Mouse (Mus musculus): ENCODE data around the gene Ccdc38. TPM values are rescaled to one million over a fixed set of nuclear protein-coding genes. Genes with fewer than 3 reads are reported as not detected.
A peak's percentile ranks its signal among the peaks of the same experiment; 100 is the strongest.

Gene Ccdc38
- 0.06 and 0.22 TPM in 2 replicates for polyA plus RNA-seq (2015; fragmentation: Nextera tagmentation; extraction: Ambion mirVana)

DNA sequence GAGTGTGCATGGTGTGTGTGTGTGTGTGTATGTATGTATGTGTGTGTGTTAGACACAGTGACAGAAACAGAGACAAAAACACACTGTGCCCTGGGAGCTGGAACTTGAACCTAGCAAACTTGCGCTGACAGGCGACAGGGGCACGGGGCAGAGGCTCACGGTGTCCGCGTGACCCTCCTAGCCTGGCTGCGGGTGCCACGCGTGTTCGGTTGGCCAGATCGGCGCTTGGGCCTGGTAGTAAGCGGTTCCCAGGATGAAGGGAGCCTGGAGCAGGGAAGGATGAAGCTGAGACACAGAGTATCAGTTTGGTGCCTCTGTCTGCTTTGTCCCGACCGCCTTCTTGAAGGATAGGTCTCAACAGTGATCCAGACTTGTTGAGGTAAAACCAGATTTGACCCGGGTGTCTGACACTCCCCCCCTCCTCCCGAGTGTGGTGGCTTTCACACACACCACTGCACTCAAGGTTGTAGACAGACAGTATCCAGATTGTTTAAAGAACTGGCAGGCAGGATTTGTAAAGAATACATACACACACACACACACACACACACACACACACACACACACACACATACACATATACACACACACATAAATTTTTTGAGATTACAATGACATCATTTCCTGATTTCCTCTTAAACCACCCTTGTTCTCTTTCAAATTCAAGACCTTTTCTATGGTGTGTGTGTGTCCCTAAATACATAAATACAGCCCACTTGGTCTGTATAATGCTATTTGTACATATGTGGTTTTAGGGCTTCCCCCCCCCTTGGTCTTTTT lies at the start of gene Ccdc38:
TSS of gene Ccdc38 (plus strand) at position 202 of the 780 bp plus-strand sequence.
- H3K4me3 ChIP-seq, result peak within 1 kb of the TSS; percentile 43
- H3K4me1 ChIP-seq, result peaks cover 11% of the 10 kb centered on the region
- peak within 1 kb of the TSS; percentile 33; the same call in 1 of the 2 replicates for H3K9ac ChIP-seq
- no peaks in the 10 kb centered on the region for H3K9me3 ChIP-seq
- 62% methylated on average over 17 of the region's 17 CpGs for WGBS
- no peaks in the 10 kb centered on the region for H3K36me3 ChIP-seq
- H3K27me3 ChIP-seq, result 0 out of 2 replicates have a peak, but pooled peaks cover 3% of the 10 kb centered on the region
- H3K4me2 ChIP-seq, result peak within 1 kb of the TSS; percentile 86
- no peak within 1 kb of the TSS for H3K27ac ChIP-seq
- ATAC-seq (ENCODE audit: insufficient number of reproducible peaks, low FRiP score, low TSS enrichment, low read depth), result no peak

DNA sequence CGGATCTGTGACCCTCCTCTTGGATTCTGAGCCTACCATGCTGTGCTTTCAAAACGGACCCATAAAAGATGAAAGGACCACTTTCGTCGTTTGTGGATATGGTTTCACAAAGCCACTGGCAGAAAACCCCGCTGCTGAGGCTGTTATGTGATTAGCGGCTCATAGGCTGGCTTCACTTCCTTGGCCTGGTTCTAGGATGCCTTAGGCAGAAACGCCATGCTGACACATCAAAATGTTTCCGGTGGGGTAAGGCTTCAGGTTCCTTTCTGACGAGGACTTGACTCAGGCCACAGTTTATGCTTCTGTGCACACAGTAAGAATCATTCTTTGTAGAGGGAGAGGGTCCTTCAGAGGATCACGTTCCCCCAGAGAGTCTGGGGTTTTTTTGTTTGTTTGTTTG lies 39.6 kb upstream of the Ccdc38 start:
- Histone ChIP-seq H3K36me3 (no peaks in the 10 kb centered on the region), H3K4me3 (no peak overlapping the region), H3K9me3 (no peaks in the 10 kb centered on the region), H3K4me2 (no peak overlapping the region), H3K9ac (no peak overlapping the region), H3K27me3 (no peaks in the 10 kb centered on the region), H3K4me1 (0 out of 2 replicates have a peak, but pooled peaks cover 3% of the 10 kb centered on the region), H3K27ac (no peak overlapping the region)
- ATAC-seq (ENCODE audit: insufficient number of reproducible peaks, low FRiP score, low TSS enrichment, low read depth), result no peak
- 20% methylated on average over 10 of the region's 10 CpGs for WGBS

DNA sequence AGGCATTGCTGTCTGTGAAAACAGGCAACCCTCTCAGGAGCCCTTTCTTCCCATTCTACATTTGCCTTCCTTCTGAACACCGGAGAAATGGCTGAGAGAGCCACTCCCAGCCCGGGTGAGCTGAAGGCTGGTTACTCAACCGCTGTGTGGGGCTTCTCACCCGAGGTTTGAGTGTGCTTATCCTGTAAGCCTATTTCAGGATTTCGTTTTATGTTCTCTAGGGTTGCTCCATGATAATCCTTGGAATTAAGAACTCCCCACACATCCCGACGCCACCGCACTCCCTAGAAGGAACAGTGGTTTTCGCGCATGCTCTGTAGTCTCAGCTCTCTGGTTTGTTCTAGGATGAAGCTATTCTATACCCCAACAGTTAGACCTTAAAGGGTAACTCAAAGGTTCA lies 39.1 kb upstream of the Ccdc38 start:
- H3K36me3 ChIP-seq, result no peaks in the 10 kb centered on the region
- WGBS, result 70% methylated on average over 10 of the region's 10 CpGs
- no peak for ATAC-seq (ENCODE audit: insufficient number of reproducible peaks, low FRiP score, low TSS enrichment, low read depth)
- no peak overlapping the region for H3K4me2 ChIP-seq
- H3K27ac ChIP-seq, result no peak overlapping the region
- H3K4me1 ChIP-seq, result 0 out of 2 replicates have a peak, but pooled peaks cover 3% of the 10 kb centered on the region
- no peak overlapping the region for H3K4me3 ChIP-seq
- no peaks in the 10 kb centered on the region for H3K27me3 ChIP-seq
- no peak overlapping the region for H3K9ac ChIP-seq
- H3K9me3 ChIP-seq, result no peaks in the 10 kb centered on the region

- Histone ChIP-seq H3K36me3 (no peaks in the 10 kb centered on the region), H3K4me3 (no peak overlapping the region), H3K27ac (no peak overlapping the region), H3K9ac (no peak overlapping the region), H3K4me1 (no peaks in the 10 kb centered on the region), H3K9me3 (no peaks in the 10 kb centered on the region), H3K27me3 (no peaks in the 10 kb centered on the region), H3K4me2 (no peak overlapping the region)
- 63% methylated on average over 7 of the region's 7 CpGs for WGBS
- no peak for ATAC-seq (ENCODE audit: insufficient number of reproducible peaks, low FRiP score, low TSS enrichment, low read depth)
Measured at GRCm38 (mm10) chr10:93508383-93508970, 32.0 kb upstream of the Ccdc38 start.

DNA sequence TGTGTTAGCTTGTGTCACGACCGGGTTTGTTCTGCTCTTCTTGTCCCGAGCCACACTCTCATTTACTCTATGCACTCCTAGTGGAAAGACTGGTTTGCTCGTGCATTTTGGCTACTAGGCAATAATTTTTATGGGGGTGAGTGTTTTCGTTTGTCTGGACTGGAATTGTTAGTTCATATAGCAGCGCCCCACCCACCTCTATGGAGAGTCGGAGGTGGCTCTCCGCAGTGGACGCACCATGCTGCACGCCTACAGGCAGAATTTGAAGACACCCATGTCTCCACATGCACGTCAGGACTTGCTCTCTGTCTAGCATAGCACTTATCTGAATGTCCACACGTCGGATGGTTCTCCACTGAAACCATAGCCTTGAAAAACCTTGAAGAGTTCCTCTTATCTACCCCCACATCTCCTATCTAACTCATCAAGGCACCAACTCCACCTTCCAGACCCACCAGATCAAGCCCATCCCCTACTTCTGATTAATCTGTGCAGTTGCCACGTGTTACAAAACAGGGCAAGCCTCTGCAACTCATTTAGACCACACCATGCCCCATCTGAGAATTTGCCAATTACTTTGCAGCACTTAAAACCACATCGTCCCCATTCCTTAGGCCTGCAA lies 30.8 kb upstream of the Ccdc38 start:
- Histone ChIP-seq H3K4me1 (no peaks in the 10 kb centered on the region), H3K4me3 (no peak overlapping the region), H3K9ac (no peak overlapping the region), H3K36me3 (no peaks in the 10 kb centered on the region), H3K27ac (no peak overlapping the region), H3K4me2 (no peak overlapping the region), H3K27me3 (no peaks in the 10 kb centered on the region), H3K9me3 (no peaks in the 10 kb centered on the region)
- 66% methylated on average over 15 of the region's 15 CpGs for WGBS
- ATAC-seq (ENCODE audit: insufficient number of reproducible peaks, low FRiP score, low TSS enrichment, low read depth), result no peak

DNA sequence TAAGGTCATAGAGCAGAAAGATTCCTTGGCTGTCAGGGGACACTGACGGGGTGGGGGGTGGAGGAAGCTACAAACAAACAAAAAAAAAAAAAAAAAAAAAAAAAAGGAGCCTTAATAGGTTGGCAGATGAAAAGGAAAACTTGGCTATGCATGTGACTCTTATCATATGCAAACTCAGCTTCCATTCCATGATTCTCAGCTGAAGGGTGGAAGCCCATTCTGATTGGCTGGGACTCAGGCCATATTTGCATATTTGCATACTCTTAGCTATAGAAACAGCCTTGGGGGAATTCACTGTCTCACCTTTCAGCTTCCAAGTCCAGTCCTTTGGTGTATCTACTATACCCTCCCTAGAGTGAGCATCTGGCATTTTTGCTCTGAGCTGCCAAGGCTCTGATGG lies 25.0 kb upstream of the Ccdc38 start:
- Histone ChIP-seq H3K9me3 (no peaks in the 10 kb centered on the region), H3K4me1 (no peaks in the 10 kb centered on the region), H3K36me3 (no peaks in the 10 kb centered on the region), H3K9ac (no peak overlapping the region), H3K27ac (no peak overlapping the region), H3K27me3 (no peaks in the 10 kb centered on the region), H3K4me2 (no peak overlapping the region), H3K4me3 (no peak overlapping the region)
- WGBS, result 52% methylated on average over 1 of the region's 1 CpGs
- no peak for ATAC-seq (ENCODE audit: insufficient number of reproducible peaks, low FRiP score, low TSS enrichment, low read depth)

- Histone ChIP-seq H3K4me1 (no peaks in the 10 kb centered on the region; the same call in 1 of the 2 replicates), H3K36me3 (no peaks in the 10 kb centered on the region), H3K4me2 (no peak overlapping the region), H3K4me3 (no peak overlapping the region), H3K9ac (no peak overlapping the region), H3K27me3 (no peaks in the 10 kb centered on the region), H3K27ac (no peak overlapping the region), H3K9me3 (no peaks in the 10 kb centered on the region)
- WGBS, result 64% methylated on average over 12 of the region's 12 CpGs
- no peak for ATAC-seq (ENCODE audit: insufficient number of reproducible peaks, low FRiP score, low TSS enrichment, low read depth)
Measured at GRCm38 (mm10) chr10:93515927-93516326, 24.5 kb upstream of the Ccdc38 start.

GRCm38 (mm10) chr10:93517754-93518153 lies 22.7 kb upstream of the Ccdc38 start:
- Histone ChIP-seq H3K9me3 (no peaks in the 10 kb centered on the region), H3K27me3 (no peaks in the 10 kb centered on the region), H3K36me3 (no peaks in the 10 kb centered on the region), H3K9ac (no peak overlapping the region), H3K4me2 (no peak overlapping the region), H3K27ac (no peak overlapping the region), H3K4me1 (no peaks in the 10 kb centered on the region; the same call in 1 of the 2 replicates), H3K4me3 (no peak overlapping the region)
- ATAC-seq (ENCODE audit: insufficient number of reproducible peaks, low FRiP score, low TSS enrichment, low read depth), result no peak
- WGBS, result 54% methylated on average over 4 of the region's 4 CpGs

GRCm38 (mm10) chr10:93518186-93518585 lies 22.2 kb upstream of the Ccdc38 start:
- no peak overlapping the region for H3K4me2 ChIP-seq
- no peaks in the 10 kb centered on the region for H3K36me3 ChIP-seq
- no peak for ATAC-seq (ENCODE audit: insufficient number of reproducible peaks, low FRiP score, low TSS enrichment, low read depth)
- H3K27ac ChIP-seq, result no peak overlapping the region
- no peaks in the 10 kb centered on the region for H3K27me3 ChIP-seq
- H3K9me3 ChIP-seq, result no peaks in the 10 kb centered on the region
- H3K4me3 ChIP-seq, result no peak overlapping the region
- no peak overlapping the region for H3K9ac ChIP-seq
- no peaks in the 10 kb centered on the region; the same call in 1 of the 2 replicates for H3K4me1 ChIP-seq
- WGBS, result 85% methylated on average over 4 of the region's 4 CpGs

GRCm38 (mm10) chr10:93518620-93519019 lies 21.8 kb upstream of the Ccdc38 start:
- no peak for ATAC-seq (ENCODE audit: insufficient number of reproducible peaks, low FRiP score, low TSS enrichment, low read depth)
- no peak overlapping the region for H3K9ac ChIP-seq
- H3K4me3 ChIP-seq, result no peak overlapping the region
- H3K4me1 ChIP-seq, result no peaks in the 10 kb centered on the region; the same call in 1 of the 2 replicates
- H3K4me2 ChIP-seq, result no peak overlapping the region
- H3K27ac ChIP-seq, result no peak overlapping the region
- H3K36me3 ChIP-seq, result no peaks in the 10 kb centered on the region
- H3K27me3 ChIP-seq, result no peaks in the 10 kb centered on the region
- WGBS, result 91% methylated on average over 2 of the region's 2 CpGs
- H3K9me3 ChIP-seq, result no peaks in the 10 kb centered on the region

GRCm38 (mm10) chr10:93519159-93519558 lies 21.3 kb upstream of the Ccdc38 start:
- Histone ChIP-seq H3K4me1 (no peaks in the 10 kb centered on the region; the same call in 1 of the 2 replicates), H3K27me3 (no peaks in the 10 kb centered on the region), H3K4me2 (no peak overlapping the region), H3K9me3 (no peaks in the 10 kb centered on the region), H3K4me3 (no peak overlapping the region), H3K9ac (no peak overlapping the region), H3K36me3 (no peaks in the 10 kb centered on the region), H3K27ac (no peak overlapping the region)
- WGBS, result 91% methylated on average over 8 of the region's 8 CpGs
- no peak for ATAC-seq (ENCODE audit: insufficient number of reproducible peaks, low FRiP score, low TSS enrichment, low read depth)

DNA sequence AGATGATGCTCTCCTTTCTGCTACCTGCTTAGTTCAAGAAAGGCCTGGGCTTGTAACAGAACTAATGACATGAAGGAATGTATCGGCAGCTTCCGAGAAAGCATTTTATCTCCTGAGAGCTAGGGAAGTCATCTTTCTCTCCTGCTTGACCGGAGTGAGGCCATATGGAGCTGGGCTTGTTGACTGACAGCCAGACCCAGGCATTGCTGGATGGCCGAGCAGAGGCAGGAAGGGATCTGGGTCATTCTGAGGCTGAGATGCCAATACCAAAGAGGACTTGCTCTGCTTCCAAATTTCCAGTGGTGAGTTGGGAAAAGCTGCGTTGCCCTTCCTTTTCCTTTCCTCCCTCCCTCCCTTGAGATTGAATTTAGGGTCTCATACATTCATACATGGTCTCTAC lies 20.7 kb upstream of the Ccdc38 start:
- WGBS, result 77% methylated on average over 5 of the region's 5 CpGs
- Histone ChIP-seq H3K4me1 (no peaks in the 10 kb centered on the region; the same call in 1 of the 2 replicates), H3K27ac (no peak overlapping the region), H3K9me3 (no peaks in the 10 kb centered on the region), H3K4me2 (no peak overlapping the region), H3K9ac (no peak overlapping the region), H3K36me3 (no peaks in the 10 kb centered on the region), H3K27me3 (no peaks in the 10 kb centered on the region), H3K4me3 (no peak overlapping the region)
- no peak for ATAC-seq (ENCODE audit: insufficient number of reproducible peaks, low FRiP score, low TSS enrichment, low read depth)

Data from limb, embryonic 15.5 days (tissue).